Mouse (Mus musculus) left cerebral cortex, postnatal 10 days (tissue): ENCODE data around the gene Zfp367. TPM values are rescaled to one million over a fixed set of nuclear protein-coding genes. Genes with fewer than 3 reads are reported as not detected.
A peak's percentile ranks its signal among the peaks of the same experiment; 100 is the strongest.

Experiments
- DNase-seq, 2 experiments: peaks; one replicate each; pipeline ENCODE4 v3.0.0; 2021 to 2022; ENCODE audit warnings: low spot score in 2 of 2, mixed read lengths in 1 of 2; ENCODE audit errors: extremely low spot score in 1 of 2
- intact Hi-C: fragments of 180-260 bp; cut with DNase I; formaldehyde crosslinking; loops from one replicate; pipeline ENCODE4 v1.15.1; 2025
- total RNA-seq, 2 experiments: library from RNA; stranded (reverse); gene quantifications; 2 replicates each; pipeline ENCODE4 v1.2.3; 2021

Zfp367 gene
- total RNA-seq, 2 experiments from 2014 or later, result 9.9 to 10.1 TPM

DNA sequence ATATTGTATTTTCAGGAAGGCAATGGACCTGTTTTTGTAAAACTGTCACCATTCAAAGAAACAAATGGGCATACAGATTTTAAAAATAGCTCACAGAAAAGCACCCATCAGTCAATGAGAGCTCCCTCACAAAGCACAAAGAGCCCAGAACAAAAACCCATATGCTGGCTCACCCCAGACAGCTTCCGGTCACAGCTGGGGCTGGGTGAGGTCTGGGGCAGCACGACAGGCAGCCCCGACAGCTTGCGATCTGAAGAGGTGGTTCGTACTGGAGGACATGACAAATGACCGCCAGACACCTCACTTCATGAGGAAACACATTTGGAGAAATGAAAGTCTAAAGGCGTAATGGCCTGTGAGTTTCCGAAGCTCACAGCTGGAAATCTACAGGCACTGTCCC is 45.5 kb downstream of the Zfp367 start:
- intact Hi-C loops, result loop anchor here (10.0 kb wide), 1 partner anchor 197 kb away; no protein-coding TSS in a partner anchor
- DNase-seq, result peak in 1 of 2 experiments; percentile 32

DNA sequence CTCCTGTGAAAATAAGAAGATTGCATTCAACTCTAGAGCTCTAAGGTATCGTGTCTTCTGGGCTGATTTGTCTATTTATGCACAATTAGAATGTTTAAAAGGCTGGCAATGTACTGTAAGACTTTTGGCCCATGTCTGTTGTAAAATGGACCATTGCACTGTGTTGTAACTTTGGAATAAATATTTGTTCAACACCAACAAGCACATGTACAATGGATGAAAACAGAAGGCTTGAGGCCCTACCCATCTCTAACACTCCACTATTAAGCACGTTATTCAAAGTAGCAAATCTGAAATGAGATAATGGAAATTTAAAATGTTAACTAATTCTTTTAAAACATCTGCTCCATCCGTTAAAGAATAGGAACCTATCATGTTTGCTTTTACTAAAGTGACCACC is 45.9 kb downstream of the Zfp367 start:
- intact Hi-C loops, result loop anchor here (10.0 kb wide), 1 partner anchor 198 kb away; no protein-coding TSS in a partner anchor

GRCm38 (mm10) chr13:64105690-64106089 is 47.3 kb downstream of the Zfp367 start:
- intact Hi-C loops, result loop anchor here (10.0 kb wide), 1 partner anchor 199 kb away; no protein-coding TSS in a partner anchor
- no peak for DNase-seq

More for the DNA sequence above, 45.9 kb downstream of the Zfp367 start:
- DNase-seq, result no peak

- peak in 1 of 2 experiments; percentile 16 for DNase-seq
- intact Hi-C loops, result loop anchor here (10.0 kb wide), 1 partner anchor 205 kb away; no protein-coding TSS in a partner anchor
Observed at GRCm38 (mm10) chr13:64100186-64100585, 52.8 kb downstream of the Zfp367 start.

DNA sequence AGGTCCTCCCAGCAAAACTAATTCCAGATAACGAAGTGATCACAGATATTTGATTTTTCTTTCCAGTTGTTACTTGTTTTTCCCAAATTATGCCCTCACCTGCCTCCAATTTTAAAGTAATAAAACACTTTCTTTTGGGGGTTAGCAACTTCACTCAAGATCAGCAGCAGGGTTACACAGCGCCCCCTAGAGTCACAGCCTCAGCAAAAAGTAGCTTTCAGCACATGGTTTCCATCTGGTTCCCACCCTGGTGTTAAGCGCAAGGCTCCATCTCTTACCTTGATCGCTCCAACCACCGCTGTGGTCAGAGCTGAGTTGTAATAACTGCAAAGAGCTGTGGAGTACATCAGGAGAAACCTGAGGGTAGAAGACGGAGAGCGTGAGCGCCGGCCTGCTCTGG is 54.0 kb downstream of the Zfp367 start:
- peak in 1 of 2 experiments; percentile 34 for DNase-seq
- intact Hi-C loops, result no loop called here

DNA sequence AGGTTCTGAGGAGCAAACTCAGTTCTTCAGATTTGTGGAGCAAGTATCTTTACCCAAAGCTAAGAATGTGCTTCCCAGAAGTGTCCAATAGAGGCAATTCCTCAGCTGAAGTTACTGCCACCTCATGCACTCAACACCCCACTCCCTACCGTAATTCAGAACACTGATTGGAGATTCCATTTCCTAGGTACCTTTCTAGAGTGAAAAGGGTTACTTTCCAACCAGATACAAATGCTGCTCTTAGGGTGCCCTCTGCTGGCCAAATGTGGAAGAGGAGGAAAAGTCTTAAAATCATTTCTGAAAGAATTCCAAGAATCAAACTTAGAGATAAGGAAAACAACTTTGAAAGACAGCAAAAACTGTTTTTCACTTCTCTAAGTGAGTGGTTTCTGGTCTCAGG is 59.7 kb downstream of the Zfp367 start:
- intact Hi-C loops, result loop anchor here (2.0 kb wide), 1 partner anchor 43 kb away; no protein-coding TSS in a partner anchor
- DNase-seq, result peak; percentile 63 to 69

DNA sequence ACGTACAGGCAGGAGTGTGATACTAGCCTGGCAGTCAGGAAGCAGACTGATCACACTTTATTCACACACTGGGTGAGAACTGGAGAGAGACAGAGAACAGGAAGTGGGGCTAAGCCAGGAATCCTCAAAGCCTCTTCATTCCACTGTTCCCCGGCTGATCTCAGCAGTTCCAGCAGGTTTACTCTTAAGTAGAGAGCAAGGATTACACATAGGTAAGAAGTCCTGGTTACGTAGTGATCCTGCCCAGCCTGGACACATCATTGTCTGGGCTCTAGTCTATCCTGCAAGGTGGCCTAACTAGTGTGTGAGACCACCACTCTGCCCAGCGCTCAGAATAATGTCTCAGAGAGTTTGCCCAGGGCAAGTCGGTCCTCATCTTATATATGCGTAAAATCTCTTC is 60.2 kb downstream of the Zfp367 start:
- no peak for DNase-seq
- intact Hi-C loops, result loop anchor here (2.0 kb wide), 1 partner anchor 42 kb away; no protein-coding TSS in a partner anchor

GRCm38 (mm10) chr13:64092141-64092540 is 60.9 kb downstream of the Zfp367 start:
- intact Hi-C loops, result loop anchor here (2.0 kb wide), 1 partner anchor 41 kb away; no protein-coding TSS in a partner anchor
- no peak for DNase-seq

GRCm38 (mm10) chr13:64091006-64091405 is 62.0 kb downstream of the Zfp367 start:
- DNase-seq, result no peak
- intact Hi-C loops, result no loop called here

- no peak for DNase-seq
- intact Hi-C loops, result no loop called here
Observed at GRCm38 (mm10) chr13:64090278-64090677, 62.7 kb downstream of the Zfp367 start.

DNA sequence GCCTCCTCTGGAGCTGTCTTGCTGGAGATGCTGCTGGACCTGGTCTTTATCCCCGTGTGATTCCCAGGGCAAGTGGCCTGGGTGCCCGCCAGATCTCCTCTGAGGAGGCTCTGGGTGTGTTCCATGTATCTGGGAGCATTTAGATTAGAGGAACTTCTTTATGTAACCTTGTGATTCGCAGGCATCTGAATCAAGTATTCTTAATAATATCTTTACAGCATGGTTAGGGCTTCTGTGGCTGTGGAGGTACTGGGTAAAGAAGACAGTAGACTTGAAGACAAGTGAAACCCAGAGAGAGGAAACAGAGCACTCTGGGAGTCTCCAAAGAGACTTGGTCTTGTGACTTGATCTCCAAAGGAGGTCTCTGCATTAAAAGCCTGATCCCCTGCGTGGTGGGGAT is 63.9 kb downstream of the Zfp367 start, which contains the start of gene Hsd17b3:
TSS of gene Hsd17b3 (minus strand) at position 101 of the 400 bp plus-strand sequence.
- intact Hi-C loops, result no loop called here

GRCm38 (mm10) chr13:64088057-64088456 is 64.9 kb downstream of the Zfp367 start:
- no peak for DNase-seq
- intact Hi-C loops, result no loop called here

More for the DNA sequence above, 63.9 kb downstream of the Zfp367 start, which contains the start of gene Hsd17b3:
- DNase-seq, result no peak

- intact Hi-C loops, result no loop called here
- no peak for DNase-seq
Observed at GRCm38 (mm10) chr13:64086036-64086435, 67.0 kb downstream of the Zfp367 start.

- intact Hi-C loops, result no loop called here
- DNase-seq, result no peak
Observed at GRCm38 (mm10) chr13:64083331-64083730, 69.7 kb downstream of the Zfp367 start.

Other genes with a start within 250 kb of the Zfp367 start
- gene Hsd17b3, start 64.0 kb downstream of the Zfp367 start, total RNA-seq, result not detected
- under 1 TPM; 0.81 to 0.91 TPM for gene Slc35d2, start 23.8 kb downstream of the Zfp367 start, total RNA-seq
- 100 to 1,000 TPM; 119 to 127 TPM for gene Habp4, start 8.6 kb upstream of the Zfp367 start, total RNA-seq
- gene Cdc14b, start 122.1 kb upstream of the Zfp367 start, total RNA-seq, result 1 to 10 TPM; 2.9 to 3.4 TPM
- gene Aaed1, start 159.5 kb upstream of the Zfp367 start, total RNA-seq, result 10 to 100 TPM; 10.0 to 10.3 TPM
- 100 to 1,000 TPM; 186 to 187 TPM for gene Ctsl, start 217.7 kb upstream of the Zfp367 start, total RNA-seq